Mouse (Mus musculus): ENCODE results near the gene Grhl3. TPM values are rescaled to one million over a fixed set of nuclear protein-coding genes. Genes with fewer than 3 reads are reported as not detected.

Gene Grhl3
- total RNA-seq, 4 experiments from 2014 or later, result not detected

DNA sequence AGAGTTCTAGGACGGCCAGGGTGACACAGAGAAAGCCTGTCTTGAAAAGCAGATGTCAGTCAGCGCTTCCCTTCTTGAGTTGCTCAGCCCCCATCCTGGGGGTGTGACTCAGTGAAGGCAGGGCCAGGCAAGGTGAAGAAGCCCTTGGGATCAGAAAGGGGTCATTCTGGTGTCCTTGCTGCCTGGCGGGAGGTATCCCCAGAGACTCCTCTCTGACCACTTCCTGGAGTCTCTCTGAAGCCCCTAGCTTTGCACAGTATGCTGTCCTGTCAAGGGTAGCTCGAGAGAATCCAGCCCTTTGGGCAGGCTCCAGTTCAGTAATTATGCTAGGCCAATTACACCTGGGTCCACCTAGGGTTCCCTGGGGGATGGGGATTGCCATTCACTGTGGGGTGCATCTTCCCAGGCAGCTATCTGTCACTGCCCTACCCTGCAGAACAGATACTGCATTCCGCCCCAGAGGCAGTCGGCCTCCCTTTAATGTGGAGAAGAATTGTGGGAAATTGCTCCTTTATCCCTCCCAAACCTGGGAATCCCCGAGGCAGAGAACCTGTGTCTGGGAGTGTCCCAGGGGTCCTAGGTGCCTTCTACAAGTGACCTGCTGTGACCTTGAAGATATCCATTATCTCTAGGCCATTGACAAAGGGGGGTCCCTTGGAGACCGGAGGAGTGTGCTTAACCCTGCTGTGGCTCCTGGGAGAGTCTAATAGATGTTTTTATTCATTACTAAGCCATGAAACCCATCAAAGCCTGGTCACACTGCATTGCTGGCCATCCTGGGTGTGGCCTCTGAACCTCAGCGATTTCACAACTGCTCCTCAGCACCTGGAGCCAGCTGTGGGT lies 41.4 kb downstream of the Grhl3 start:
- DNase-seq (ENCODE audit: low spot score), result no peak

DNA sequence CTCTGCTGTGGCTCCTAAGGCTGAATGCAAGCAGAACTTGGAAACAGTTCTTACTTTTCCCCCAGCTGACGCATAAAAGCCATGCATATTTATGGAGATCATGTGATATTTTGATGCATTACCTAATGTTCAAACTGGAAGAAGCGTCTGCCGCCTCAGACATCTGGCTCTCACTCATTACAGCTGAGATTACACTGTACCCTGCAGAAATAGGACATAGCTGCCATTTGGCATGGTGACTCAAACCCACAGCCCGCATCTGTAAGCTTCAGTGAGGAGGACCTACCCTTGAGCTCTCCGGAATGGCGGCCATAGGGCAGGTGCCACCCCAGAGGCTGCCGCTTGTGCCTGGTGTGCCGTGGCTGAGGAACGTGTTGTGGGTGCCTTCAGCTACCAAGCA lies 42.2 kb downstream of the Grhl3 start:
- no peak for DNase-seq (ENCODE audit: low spot score)

DNA sequence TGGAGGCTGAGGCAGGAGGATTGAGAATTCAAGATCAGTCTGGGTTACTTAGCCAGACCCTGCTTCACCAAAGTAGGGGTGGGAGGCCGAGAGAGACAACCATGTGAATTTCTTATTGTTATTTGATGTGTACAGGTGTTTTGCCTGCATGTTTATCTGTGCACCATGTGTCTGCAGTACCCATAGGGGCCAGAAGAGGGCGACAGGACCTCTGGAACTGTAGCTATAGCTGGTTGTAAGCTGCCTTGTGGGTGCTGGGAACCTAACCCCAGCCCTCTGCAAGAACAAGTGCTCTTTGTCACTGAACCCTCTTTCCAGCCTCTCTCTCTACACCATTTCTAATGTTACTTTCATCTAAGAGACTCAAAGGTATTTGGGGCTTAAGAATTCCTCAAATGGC lies 43.2 kb downstream of the Grhl3 start:
- no peak for DNase-seq (ENCODE audit: low spot score)

DNA sequence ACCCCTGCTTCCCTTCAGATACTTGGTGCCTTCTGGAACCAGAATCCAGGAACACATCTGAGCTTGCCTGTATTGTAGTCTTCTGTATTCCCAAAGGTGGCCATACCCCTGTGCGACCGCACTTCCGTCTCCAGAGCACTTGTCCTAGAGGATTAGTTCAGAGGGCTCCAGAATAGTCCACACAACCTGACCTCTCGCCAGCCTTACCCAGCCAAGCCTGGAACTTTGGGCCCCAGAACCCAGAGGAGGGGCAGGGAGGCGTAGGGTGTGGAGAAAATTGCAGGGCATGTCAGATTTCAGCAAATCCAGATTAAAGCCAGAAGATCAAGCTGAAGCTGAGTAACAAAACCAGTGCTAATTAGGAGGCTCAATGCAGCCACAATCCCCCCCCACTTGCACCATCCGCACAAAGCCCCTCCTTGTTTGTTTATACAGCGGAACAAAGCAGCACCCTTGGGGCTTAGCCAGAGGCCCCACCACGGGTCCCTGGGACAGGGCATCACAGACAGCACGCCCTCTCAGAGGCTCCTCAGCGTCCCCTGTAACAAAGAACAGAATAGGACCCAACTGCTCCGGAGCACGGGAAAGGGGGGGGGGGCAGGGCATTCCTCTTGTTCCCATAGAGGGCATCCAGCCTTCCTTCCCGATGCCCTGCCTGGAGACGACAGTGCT lies 47.3 kb downstream of the Grhl3 start:
- DNase-seq (ENCODE audit: low spot score), result no peak

DNA sequence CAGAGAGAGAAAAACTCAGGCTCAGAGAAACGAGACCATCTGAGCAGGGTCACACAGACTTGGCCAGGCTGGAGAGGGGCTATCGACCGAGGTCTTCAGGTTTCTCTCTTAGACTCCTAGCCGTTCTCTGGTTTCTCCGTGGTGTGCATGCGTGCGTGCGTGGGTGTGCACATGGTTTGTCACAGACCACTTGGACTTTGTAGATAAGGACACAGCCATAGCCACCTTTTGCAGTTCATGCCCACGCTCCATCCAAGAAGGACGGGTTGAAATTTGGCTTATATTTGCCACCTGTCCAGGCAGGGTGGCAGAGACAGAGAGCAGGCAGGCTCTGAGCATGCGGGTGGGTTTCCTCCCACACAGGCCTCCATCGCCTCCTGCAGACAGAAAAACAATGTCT lies 48.4 kb downstream of the Grhl3 start:
- DNase-seq (ENCODE audit: low spot score), result no peak

DNA sequence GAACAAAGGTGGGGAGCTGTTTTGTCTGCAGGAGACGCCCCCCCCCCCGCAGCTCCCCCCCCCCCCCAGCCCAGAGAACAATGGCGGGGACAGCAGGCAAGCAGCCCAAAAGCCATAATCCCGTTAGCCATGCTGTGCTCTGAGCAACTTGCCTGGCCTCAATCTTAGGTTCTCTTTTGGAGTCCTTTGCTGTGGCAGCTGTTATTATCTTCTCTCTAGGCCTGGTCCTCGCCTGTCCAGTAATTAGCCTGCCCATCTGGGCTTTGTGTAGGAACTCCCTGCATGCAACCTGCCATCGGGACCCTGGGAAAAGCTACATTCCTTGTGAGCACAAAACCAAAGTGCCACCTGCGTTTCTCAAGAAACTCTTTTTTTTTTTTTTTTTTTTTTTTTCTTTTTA lies 49.5 kb downstream of the Grhl3 start:
- no peak for DNase-seq (ENCODE audit: low spot score)

DNA sequence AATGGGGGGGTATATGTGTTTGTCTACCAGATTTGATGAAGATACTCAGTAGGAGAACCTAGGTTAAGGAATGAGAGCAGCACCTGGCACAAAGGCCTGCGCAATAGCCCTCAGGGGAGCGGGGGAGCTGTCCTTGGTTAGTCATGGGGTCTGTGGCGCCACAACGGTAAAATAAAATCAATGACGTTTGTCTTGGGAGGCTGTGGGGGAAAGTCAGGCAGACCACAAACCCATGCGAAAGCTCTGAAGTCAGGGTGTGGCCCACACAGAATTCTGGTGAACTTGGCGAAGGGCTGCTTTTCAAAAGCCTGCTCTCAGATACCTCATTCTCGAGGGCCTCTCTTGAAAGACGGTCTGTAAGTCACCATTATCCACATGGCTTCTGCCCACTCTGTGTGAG lies 53.0 kb downstream of the Grhl3 start:
- DNase-seq (ENCODE audit: low spot score), result no peak

DNA sequence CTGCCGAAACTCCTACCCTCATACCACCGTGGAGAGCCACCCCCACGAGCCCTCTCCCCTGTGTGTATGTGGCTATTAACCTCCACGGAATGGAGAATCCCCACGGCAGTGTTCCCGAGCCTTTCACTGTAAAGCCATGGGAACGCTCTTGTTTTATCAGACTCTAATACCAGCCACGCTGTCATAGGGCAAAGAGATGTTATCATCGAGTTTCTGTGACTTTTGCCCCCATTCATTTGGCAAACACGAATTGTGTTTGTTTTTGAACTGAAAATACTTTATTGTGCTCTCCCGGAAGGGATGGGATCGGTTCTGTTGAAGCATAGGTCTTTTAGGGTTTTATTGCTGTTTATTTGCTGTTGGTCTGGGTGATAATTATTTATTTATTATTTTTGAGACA lies 55.3 kb downstream of the Grhl3 start:
- no peak for DNase-seq (ENCODE audit: low spot score)

DNA sequence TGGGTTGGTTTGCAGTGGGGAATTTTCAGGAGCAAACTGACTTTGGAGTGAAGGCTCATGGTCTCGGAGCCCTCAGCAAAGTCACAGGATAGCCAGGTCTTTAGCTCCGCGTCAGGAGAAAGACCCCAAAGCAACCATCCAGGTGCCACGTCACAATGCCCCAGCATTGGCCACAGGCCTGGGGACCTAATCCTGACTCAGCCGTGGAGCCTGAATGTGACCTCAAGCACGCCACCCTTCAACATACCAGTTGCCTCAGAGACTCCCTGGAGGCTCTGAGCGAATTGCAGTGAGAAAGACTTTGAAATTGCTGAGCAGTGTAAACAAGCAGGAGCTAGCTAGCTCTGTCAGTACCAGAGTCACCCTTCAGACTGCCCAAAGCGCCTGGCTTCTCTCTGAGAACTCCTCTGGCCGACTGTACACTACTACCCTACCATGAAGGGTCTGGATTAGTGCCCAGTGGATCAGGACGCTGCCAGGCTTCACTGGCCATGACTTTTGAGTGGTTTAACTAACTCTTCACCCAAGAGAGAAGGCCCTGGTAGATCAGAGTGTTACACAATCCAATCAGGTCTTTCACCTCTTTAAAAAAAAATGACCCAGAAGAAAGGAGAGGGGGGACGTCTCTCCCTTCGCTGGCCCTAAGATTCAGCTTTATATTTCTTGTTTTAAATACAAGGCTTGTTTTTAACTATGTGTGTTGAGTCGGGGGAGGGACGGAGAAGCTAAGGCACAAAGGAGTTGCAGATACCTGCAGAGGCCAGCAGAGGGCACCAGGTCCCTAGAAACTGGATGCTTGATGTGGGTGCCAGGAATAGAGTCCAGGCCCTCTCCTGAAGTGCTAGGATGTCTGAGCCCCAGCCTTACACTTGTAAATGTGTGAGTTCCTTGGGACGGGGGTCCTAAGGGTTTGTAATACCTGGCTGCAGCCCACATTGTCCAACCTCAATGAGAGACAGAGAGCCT lies 56.8 kb downstream of the Grhl3 start:
- DNase-seq (ENCODE audit: low spot score), result peak; percentile 33

DNA sequence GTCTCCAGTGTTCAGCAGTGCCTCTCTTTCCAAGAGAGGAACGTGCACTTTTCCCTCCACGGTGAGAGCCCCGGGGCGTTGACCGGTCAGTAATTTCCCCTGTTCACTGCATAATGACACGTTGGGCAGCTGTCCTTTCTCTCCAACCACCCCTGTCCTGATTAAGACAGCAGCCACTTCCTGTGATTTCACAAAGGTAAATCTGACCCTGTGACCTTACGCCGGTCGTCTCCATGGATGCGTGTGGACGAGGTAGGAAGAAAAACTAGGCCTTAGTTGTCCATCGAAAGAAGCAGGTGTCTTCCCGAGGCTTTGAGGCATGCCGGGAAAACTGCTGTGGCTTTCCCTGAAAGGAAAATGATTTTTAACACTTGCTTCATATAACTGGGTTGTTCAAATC lies 58.5 kb downstream of the Grhl3 start:
- no peak for DNase-seq (ENCODE audit: low spot score)

DNA sequence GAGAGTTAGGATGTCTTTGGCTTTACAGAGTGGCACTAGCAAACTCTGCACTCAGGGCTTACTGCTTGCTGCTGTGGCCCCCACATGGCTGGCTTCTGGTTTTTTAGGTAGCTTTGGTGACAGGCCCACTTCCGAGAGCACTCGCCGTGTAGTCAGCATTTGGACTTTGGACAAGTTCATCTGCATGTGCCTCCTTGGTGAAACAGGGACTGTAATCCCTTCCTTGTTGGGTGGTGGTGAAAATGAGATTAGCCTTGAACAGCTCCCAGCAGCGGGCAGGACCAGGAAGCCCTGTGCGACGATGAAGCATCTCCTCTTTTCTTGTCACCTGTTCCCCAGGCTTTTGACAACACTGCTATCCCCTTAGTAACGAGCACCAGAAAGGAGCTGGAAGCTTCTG lies 59.6 kb downstream of the Grhl3 start:
- DNase-seq (ENCODE audit: low spot score), result no peak

DNA sequence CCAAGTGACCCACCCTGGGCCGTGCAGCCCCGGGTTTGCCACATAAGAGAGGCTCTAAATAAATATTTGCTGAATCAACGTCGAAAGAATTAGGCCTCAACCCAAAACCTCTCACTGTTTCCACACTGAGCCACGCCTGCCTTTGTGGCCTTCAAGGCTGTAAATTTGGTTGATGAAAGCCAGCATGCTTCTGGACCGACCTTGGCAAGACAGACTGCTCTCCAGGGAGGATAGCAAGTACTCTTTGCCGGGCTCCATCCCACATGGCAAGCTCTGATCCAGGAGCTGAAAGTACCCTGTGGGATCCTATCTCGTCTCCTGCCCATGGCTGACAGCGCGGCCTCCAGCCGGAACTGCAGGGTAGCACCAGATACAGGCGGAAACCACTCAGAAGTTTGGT lies 63.9 kb downstream of the Grhl3 start:
- no peak for DNase-seq (ENCODE audit: low spot score)

DNA sequence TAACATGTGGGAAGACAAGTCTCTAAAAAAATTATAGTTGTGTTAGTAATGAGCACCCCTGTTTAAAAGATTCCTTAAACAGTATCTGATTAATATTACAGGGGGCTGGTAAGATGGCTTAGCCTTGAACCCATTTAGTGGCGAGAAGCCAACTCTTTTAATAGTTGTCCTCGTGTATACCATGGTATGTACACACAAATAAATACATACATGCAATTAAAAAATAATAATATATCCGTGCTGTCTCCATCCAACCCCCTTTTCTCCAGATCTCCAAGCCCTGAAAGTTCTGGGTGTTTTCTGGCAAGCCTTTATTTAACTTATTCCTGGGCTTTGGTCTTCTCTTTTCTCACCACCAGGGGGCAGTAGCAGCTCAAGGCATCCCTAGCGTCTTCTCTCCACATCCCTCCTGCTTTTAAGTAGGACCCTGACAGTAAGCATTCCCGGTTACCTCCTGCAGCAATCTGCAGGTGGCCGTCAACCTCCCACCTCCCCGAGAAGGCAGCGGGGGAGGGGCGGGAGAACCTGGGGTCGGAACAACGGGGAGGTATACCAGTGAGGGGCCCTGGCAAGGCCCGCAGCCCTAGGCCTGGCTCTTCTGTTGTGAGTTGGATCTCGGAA lies 64.9 kb downstream of the Grhl3 start:
- DNase-seq (ENCODE audit: low spot score), result peak; percentile 62

DNA sequence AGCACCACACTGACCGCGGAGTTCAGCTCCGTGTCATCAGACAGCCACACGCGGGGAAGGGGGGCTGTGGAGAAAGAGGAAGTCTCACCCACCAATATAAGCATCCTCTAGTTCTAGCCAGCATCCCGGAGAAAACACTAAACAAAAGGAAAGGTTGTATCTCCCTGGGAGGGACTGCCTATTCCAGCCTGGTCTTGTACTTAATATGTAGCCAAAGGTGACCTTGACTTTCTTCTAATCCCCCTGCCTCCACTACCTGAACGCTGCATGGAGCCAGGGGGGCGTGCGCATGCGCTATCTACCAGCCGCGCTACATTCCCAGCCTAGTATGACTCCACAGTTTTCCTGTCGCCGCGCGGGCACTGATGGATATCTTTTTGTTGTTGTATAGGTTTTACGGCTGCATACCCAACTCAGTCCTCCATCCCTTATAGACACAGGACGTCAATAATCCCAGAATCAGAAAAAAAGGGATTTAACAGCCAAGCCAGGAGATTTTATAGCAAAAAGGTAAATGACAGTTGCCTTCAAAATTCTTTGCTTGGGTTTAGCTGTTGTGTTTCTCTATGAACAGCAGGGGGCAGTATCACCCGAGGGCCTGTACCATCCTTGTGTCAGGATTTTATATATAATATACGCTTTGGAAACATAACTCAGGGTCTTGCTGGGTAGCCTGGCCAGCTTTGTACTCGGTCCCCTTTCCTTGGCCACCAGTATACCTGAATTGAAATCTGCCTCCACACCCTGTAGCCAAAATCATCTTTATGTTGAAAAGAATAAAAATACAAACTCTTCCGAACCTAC lies 65.7 kb downstream of the Grhl3 start:
- no peak for DNase-seq (ENCODE audit: low spot score)

DNA sequence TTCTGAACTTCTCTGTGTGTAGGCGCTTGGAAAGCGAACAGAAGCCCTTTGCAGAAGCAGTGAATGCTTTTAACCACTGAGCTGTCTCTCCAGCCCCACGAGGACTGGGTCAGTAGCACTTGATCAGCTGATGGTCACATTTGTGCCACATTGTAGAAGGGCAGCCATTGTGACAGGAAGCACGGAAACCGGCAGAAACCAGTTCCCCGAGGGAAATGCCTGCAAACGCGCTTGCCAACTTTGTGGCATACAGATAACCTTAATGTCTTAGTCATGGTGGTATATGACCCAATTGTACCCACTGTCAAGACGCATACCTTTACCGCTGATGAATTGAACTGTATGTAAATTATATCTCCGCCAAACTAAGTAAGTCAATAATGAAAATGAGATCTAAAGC lies 67.6 kb downstream of the Grhl3 start:
- no peak for DNase-seq (ENCODE audit: low spot score)

DNA sequence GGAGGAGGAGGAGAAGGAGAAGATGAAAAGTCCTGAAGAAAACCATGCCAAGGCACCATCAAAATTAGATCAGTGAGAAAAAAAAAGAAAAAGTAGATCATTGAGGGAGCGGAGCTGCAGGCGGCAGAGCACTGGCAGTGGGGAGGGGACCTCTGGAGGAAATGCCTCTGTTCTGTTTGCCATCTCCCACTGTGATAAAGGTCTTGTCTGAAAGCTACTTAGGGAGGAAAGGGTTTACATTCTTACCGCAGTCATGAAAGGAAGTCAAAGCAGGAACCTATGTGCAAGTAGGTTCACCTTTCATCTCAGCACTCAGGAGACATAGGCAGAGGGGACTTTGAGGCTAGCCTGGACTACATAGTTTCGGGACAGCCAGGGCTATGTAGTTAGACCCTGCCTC lies 71.8 kb downstream of the Grhl3 start:
- DNase-seq (ENCODE audit: low spot score), result no peak

DNA sequence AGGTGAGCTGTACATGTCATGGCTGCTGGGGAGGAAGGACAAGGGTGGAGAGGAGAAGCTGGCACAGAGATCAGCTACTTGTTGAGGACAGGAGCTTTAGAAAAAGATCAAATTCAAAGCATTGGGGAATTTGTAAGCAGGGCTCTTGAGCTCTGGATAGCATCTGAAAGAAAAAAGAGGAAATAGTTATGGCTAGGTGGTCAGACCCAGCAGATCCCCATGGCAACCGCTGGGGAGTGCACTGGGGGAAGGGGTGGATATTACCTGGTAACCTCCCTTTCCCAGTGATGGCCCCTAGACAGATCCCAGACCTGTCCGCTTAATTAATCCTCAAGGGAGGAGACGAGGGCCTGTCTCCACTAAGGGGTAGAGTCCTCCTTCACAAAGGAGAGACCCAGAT lies 73.6 kb downstream of the Grhl3 start:
- DNase-seq (ENCODE audit: low spot score), result no peak

DNA sequence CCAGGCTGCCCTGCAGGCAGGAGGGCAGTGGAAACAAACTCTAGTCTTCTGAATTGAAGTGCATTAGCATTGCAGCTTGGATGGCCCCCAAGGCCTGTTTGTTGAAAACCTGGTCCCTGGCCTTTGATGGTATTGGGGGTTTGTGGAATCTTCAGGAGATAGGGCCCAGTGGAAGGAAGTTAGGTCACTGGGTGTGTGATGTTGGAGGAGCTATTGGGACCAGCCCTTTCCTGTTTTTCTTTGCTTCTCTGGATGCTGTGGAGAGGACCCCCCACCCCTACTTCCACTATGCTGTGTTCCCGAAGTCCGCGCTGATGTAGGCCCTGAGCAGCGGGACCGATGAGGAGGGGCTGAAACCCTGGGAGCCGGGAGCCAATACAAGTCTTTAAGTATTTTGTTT lies 75.3 kb downstream of the Grhl3 start:
- no peak for DNase-seq (ENCODE audit: low spot score)

DNA sequence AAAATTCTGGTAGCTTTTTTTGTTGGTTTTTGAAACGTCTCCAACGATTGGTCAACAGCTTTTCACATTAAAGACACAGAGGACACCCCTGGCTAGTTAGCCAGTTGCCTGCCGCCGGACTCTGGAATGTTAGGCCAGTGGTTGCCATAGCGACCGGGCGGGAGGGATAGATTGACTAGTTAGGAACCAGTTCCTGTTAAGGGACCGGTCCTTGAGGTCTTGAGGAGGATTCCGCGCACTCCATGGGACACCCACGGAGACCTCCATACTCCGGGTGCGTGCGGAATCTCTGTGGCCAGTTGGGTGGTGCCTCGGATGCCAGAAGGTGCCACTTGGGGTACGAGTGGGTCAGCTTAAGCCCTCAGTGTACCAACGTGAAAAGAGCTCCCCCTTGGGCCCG lies 77.6 kb downstream of the Grhl3 start:
- no peak for DNase-seq (ENCODE audit: low spot score)

DNA sequence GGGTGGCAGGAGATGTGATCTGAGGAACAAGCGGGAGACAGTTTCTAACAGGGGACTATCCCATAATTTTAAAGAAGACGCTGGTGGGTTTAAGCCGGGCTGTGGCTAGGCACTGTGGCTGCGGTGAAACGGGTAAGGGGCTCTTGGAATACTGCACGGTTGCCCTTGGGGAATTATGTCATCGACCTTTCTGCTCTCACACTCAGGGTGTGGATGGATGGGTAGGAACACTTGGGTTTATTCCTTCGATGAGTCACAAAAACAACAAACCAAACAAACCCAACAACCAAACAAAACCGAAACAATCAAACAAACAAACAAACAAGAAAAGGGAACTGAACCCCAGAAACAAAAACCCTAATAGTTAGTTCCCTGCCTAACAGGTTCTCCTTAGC lies 78.0 kb downstream of the Grhl3 start:
- DNase-seq (ENCODE audit: low spot score), result no peak

Data from heart, adult 8-10 months (tissue).